ENCODE assay signal across 2 mouse cellular contexts in genomic region chr7:45477003-45477402, GRCm38 (mm10).
TF ChIP-seq lines count a peak whose summit lies in the region.

No protein-coding gene starts in this region.

TF ChIP-seq in MEL, 35 proteins besides CTCF, POLR2A, EP300 and RAD21:
- TF ChIP-seq USF1 (IDR thresholded peaks at IDR 0.05; ENCODE audit: low read depth, low read length) (peak; percentile 80), CHD2 (IDR thresholded peaks at IDR 0.05; ENCODE audit: low read length) (no peak), JUND (IDR thresholded peaks at IDR 0.05; ENCODE audit: low read depth, low read length) (no peak), MXI1 (IDR thresholded peaks at IDR 0.05; ENCODE audit: low read depth, low read length) (no peak), SIN3A (IDR thresholded peaks at IDR 0.05; ENCODE audit: low read length) (peak; percentile 71), MYB (IDR thresholded peaks at IDR 0.05; ENCODE audit: low read depth, low read length) (no peak), NRF1 (IDR thresholded peaks at IDR 0.05; ENCODE audit: insufficient read depth, low read depth, low read length, poor library complexity, severe bottlenecking) (no peak), RCOR1 (IDR thresholded peaks at IDR 0.05; ENCODE audit: low read depth, low read length) (no peak), ELF1 (IDR thresholded peaks at IDR 0.05; ENCODE audit: low read depth, low read length) (no peak), USF2 (IDR thresholded peaks at IDR 0.05; ENCODE audit: borderline replicate concordance in 1 of 2, insufficient read depth in 1 of 2, low read depth in 1 of 2, low read length in 2 of 2) (no peak), ZC3H11A (IDR thresholded peaks at IDR 0.05; ENCODE audit: low read depth, low read length) (peak; percentile 40; the same call in 1 of the 2 replicates), MAZ (IDR thresholded peaks at IDR 0.05; ENCODE audit: low read depth, low read length) (no peak), GATA1 (IDR thresholded peaks at IDR 0.05; ENCODE audit: low read depth, low read length) (no peak), ZMIZ1 (IDR thresholded peaks at IDR 0.05; ENCODE audit: low read depth, low read length) (no peak), KAT2A (conservative IDR thresholded peaks at IDR 0.05; ENCODE audit: low read depth, low read length) (no peak), MYC (IDR thresholded peaks at IDR 0.05; ENCODE audit: low read depth, low read length) (peak; percentile 89), ZNF384 (IDR thresholded peaks at IDR 0.05; ENCODE audit: low read depth, low read length) (no peak), HCFC1 (IDR thresholded peaks at IDR 0.05; ENCODE audit: low read depth, low read length) (0 out of 2 replicates have a peak, but pooled peaks have one; percentile 44), ETS1 (IDR thresholded peaks at IDR 0.05; ENCODE audit: low read depth, low read length) (peak; percentile 80), BHLHE40 (IDR thresholded peaks at IDR 0.05; ENCODE audit: borderline replicate concordance, low read depth, low read length) (no peak), ZKSCAN1 (IDR thresholded peaks at IDR 0.05; ENCODE audit: low read depth, low read length) (no peak), SMC3 (IDR thresholded peaks at IDR 0.05; ENCODE audit: low read depth, low read length) (peak; percentile 88), NELFE (IDR thresholded peaks at IDR 0.05; ENCODE audit: low read depth, low read length) (no peak), POLR2AphosphoS2 (IDR thresholded peaks at IDR 0.05; ENCODE audit: low read length) (no peak), TAL1 (IDR thresholded peaks at IDR 0.05; ENCODE audit: low read length) (no peak), POLR2AphosphoS5 (IDR thresholded peaks at IDR 0.05; ENCODE audit: borderline replicate concordance, low read depth, low read length) (no peak), GABPA (IDR thresholded peaks at IDR 0.05; ENCODE audit: low read depth, low read length) (no peak), TBP (IDR thresholded peaks at IDR 0.05; ENCODE audit: low read depth, low read length) (0 out of 2 replicates have a peak, but pooled peaks have one; percentile 36), UBTF (IDR thresholded peaks at IDR 0.05; ENCODE audit: borderline replicate concordance, insufficient read depth, low read depth, low read length) (no peak), CHD1 (IDR thresholded peaks at IDR 0.05; ENCODE audit: low read depth, low read length) (no peak), MAX (IDR thresholded peaks at IDR 0.05; ENCODE audit: low read length) (peak; percentile 91), TCF12 (IDR thresholded peaks at IDR 0.05; ENCODE audit: low read depth, low read length) (no peak), MEF2A (IDR thresholded peaks at IDR 0.05; ENCODE audit: extremely low read depth, insufficient replicate concordance, low read depth, low read length, poor library complexity, severe bottlenecking) (no peak)
TF ChIP-seq in MEL: peak in this region for 9.

TF ChIP-seq in myocyte, 11 proteins besides CTCF, POLR2A, EP300 and RAD21:
- peak; percentile 69 for TF ChIP-seq USF1 (IDR thresholded peaks at IDR 0.05; ENCODE audit: low read depth)
- TF ChIP-seq MAX (IDR thresholded peaks at IDR 0.05; ENCODE audit: low read depth): no peak
- peak; percentile 42 to 53 (median 51) for TF ChIP-seq MYOD1 (IDR thresholded peaks at IDR 0.05; ENCODE audit: control insufficient read depth in 1 of 3, insufficient read length in 2 of 3, low read depth in 2 of 3)
- peak in 2 of 3 experiments; percentile 46 to 70 for TF ChIP-seq MYOG (IDR thresholded peaks at IDR 0.05; ENCODE audit: control insufficient read depth in 1 of 3, insufficient read depth in 1 of 3, insufficient read length in 2 of 3, low read depth in 2 of 3)
